ENCODE assay signal across 8 mouse cellular contexts in genomic region chr13:70610431-70611420, GRCm38 (mm10). TPM values are rescaled to one million over a fixed set of nuclear protein-coding genes. Genes with fewer than 3 reads are reported as not detected.
DNase-seq lines count a peak whose midpoint lies in the region; ATAC-seq lines count a peak whose summit lies in the region.

No protein-coding gene starts in this region.

- DNase-seq in heart, adult 18-20 months, result peak; percentile 42 to 82
- DNase-seq in c-Kit-positive CD71-positive TER-119-positive erythroid progenitor cells, embryonic 14.5 days (ENCODE audit: low spot score), result peak; percentile 59
- DNase-seq in hindbrain, embryonic 10.5 days (ENCODE audit: low spot score), result peak; percentile 68
- DNase-seq in layer of hippocampus, adult 18-20 months (ENCODE audit: low spot score in 2 of 2), result peak; percentile 57 to 83
- peak; percentile 82 for DNase-seq in lung, postnatal 36 days
- DNase-seq in right cerebral cortex, postnatal 14 days, result peak; percentile 77

- H3K27ac ChIP-seq in heart, embryonic 11.5 days (ENCODE audit: low read depth, low read length), result no peak overlapping the region
- H3K27ac ChIP-seq in forebrain, embryonic 13.5 days, result no peak overlapping the region
- H3K27ac ChIP-seq in hindbrain, embryonic 10.5 days, result no peak overlapping the region

- no peak overlapping the region for H3K4me3 ChIP-seq in heart, embryonic 11.5 days (ENCODE audit: low read depth, low read length)
- H3K4me3 ChIP-seq in forebrain, embryonic 13.5 days, result no peak overlapping the region
- H3K4me3 ChIP-seq in hindbrain, embryonic 10.5 days, result no peak overlapping the region

- no peaks in the 10 kb centered on the region for H3K4me1 ChIP-seq in heart, embryonic 11.5 days (ENCODE audit: control insufficient read depth, insufficient read depth, low read length)
- no peaks in the 10 kb centered on the region for H3K4me1 ChIP-seq in forebrain, embryonic 13.5 days
- H3K4me1 ChIP-seq in hindbrain, embryonic 10.5 days (replicated peaks), result no peaks in the 10 kb centered on the region

- no peaks in the 10 kb centered on the region for H3K9me3 ChIP-seq in heart, embryonic 11.5 days (replicated peaks; ENCODE audit: control insufficient read depth, low read length)
- no peaks in the 10 kb centered on the region for H3K9me3 ChIP-seq in forebrain, embryonic 13.5 days (replicated peaks)
- H3K9me3 ChIP-seq in hindbrain, embryonic 10.5 days, result no peaks in the 10 kb centered on the region

- no peak for ATAC-seq in heart, embryonic 11.5 days (replicated peaks; ENCODE audit: insufficient number of reproducible peaks, low FRiP score, low TSS enrichment)
- peak; percentile 66 for ATAC-seq in forebrain, embryonic 13.5 days

- H3K9ac ChIP-seq in heart, embryonic 11.5 days (ENCODE audit: low read depth, low read length), result no peak overlapping the region
- H3K9ac ChIP-seq in forebrain, embryonic 13.5 days, result no peak overlapping the region

- no peaks in the 10 kb centered on the region for H3K27me3 ChIP-seq in heart, embryonic 11.5 days (ENCODE audit: control insufficient read depth, insufficient read depth, low read length)
- H3K27me3 ChIP-seq in forebrain, embryonic 13.5 days, result no peaks in the 10 kb centered on the region
- no peaks in the 10 kb centered on the region for H3K27me3 ChIP-seq in hindbrain, embryonic 10.5 days (ENCODE audit: insufficient read depth, poor library complexity, severe bottlenecking)

- 84% methylated on average over 15 of the region's 15 CpGs for WGBS in heart, embryonic 11.5 days (ENCODE audit: insufficient replicate concordance)
- WGBS in forebrain, embryonic 13.5 days, result 86% methylated on average over 15 of the region's 15 CpGs
- WGBS in hindbrain, embryonic 10.5 days, result 87% methylated on average over 15 of the region's 15 CpGs

- peaks cover 18% of the 10 kb centered on the region for H3K36me3 ChIP-seq in heart, embryonic 11.5 days (ENCODE audit: control insufficient read depth, insufficient read depth, low read length)
- peaks cover 92% of the 10 kb centered on the region for H3K36me3 ChIP-seq in forebrain, embryonic 13.5 days (ENCODE audit: poor library complexity, severe bottlenecking)
- H3K36me3 ChIP-seq in hindbrain, embryonic 10.5 days, result peaks cover 92% of the 10 kb centered on the region

- H3K4me2 ChIP-seq in heart, embryonic 11.5 days, result no peak overlapping the region
- no peak overlapping the region for H3K4me2 ChIP-seq in forebrain, embryonic 13.5 days

RNA-seq across cellular contexts. Expression of gene Ice1, which starts 26.7 kb away (rescaled TPM):
- total RNA-seq in heart, adult 18-20 months (2021), result 10 to 100 TPM; 29.4 to 29.9 TPM
- polyA plus RNA-seq in heart, embryonic 11.5 days (2014; fragmentation: Nextera tagmentation; extraction: Ambion mirVana), result 19.4 and 22.3 TPM in 2 replicates
- 22.4 and 27.2 TPM in 2 replicates for polyA plus RNA-seq in forebrain, embryonic 13.5 days (2015; fragmentation: Nextera tagmentation; extraction: Ambion mirVana)
- 19.0 and 21.9 TPM in 2 replicates for polyA plus RNA-seq in hindbrain, embryonic 10.5 days (2016; fragmentation: Nextera tagmentation; extraction: Ambion mirVana)
- 10 to 100 TPM; 58.9 to 59.8 TPM for total RNA-seq in layer of hippocampus, adult 18-20 months (2021)
